Mouse (Mus musculus): ENCODE results near the gene Tle3. TPM values are rescaled to one million over a fixed set of nuclear protein-coding genes. Genes with fewer than 3 reads are reported as not detected.

The Tle3 gene
- polyA plus RNA-seq, 1 experiment = 47.2 TPM

GRCm38 (mm10) chr9:61421626-61422025 is 49.5 kb downstream of the Tle3 start:
- H3K27ac ChIP-seq (ENCODE audit: insufficient read depth, low read depth, low read length) = no peak overlapping the region
- no peak for DNase-seq

DNA sequence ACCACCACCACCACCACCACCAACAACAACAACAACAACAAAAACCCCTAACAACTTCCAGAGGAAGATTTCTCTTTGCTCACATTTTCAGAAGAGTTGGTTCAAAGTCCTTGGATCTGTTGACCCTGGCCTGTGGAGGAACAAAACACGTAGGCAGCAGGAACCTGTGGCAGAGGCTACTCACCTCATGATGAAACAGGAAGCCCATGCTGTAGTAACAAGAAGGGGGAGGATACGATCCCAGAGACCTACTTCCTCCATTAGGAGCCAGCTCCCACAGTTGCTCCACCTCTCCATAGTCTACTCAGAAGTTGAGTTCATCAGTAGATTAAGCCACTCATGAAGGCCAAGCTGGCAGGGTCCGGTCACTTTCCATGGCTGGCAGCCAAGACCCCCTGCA is 52.1 kb downstream of the Tle3 start:
- no peak for TF ChIP-seq POLR2A (IDR thresholded peaks at IDR 0.05; ENCODE audit: low read depth, low read length)
- TF ChIP-seq CTCF (conservative IDR thresholded peaks at IDR 0.05; ENCODE audit: insufficient read depth, insufficient read length, low read depth, low read length) = no peak
- Histone ChIP-seq H3K4me3 (ENCODE audit: insufficient read depth, low read depth, low read length) (no peak overlapping the region), H3K36me3 (ENCODE audit: control insufficient read depth, insufficient read depth, low read length) (no peaks in the 10 kb centered on the region), H3K27me3 (replicated peaks; ENCODE audit: control insufficient read depth, insufficient read depth, low read length) (no peaks in the 10 kb centered on the region), H3K27ac (ENCODE audit: insufficient read depth, low read depth, low read length) (no peak overlapping the region), H3K4me1 (ENCODE audit: control insufficient read depth, insufficient read depth, low read length) (no peaks in the 10 kb centered on the region)
- WGBS = 68% methylated on average over 3 of the region's 3 CpGs
- DNase-seq = no peak

More at GRCm38 (mm10) chr9:61421626-61422025, 49.5 kb downstream of the Tle3 start:
- H3K27me3 ChIP-seq (replicated peaks; ENCODE audit: control insufficient read depth, insufficient read depth, low read length) = no peaks in the 10 kb centered on the region
- 77% methylated on average over 3 of the region's 3 CpGs for WGBS
- no peak for TF ChIP-seq CTCF (conservative IDR thresholded peaks at IDR 0.05; ENCODE audit: insufficient read depth, insufficient read length, low read depth, low read length)
- no peak for TF ChIP-seq POLR2A (IDR thresholded peaks at IDR 0.05; ENCODE audit: low read depth, low read length)
- H3K4me1 ChIP-seq (ENCODE audit: control insufficient read depth, insufficient read depth, low read length) = no peaks in the 10 kb centered on the region
- no peak overlapping the region for H3K4me3 ChIP-seq (ENCODE audit: insufficient read depth, low read depth, low read length)
- H3K36me3 ChIP-seq (ENCODE audit: control insufficient read depth, insufficient read depth, low read length) = peaks cover 4% of the 10 kb centered on the region; the same call in 1 of the 2 replicates

- WGBS = 83% methylated on average over 7 of the region's 7 CpGs
Measured at GRCm38 (mm10) chr9:61426493-61426892, 54.3 kb downstream of the Tle3 start.

DNA sequence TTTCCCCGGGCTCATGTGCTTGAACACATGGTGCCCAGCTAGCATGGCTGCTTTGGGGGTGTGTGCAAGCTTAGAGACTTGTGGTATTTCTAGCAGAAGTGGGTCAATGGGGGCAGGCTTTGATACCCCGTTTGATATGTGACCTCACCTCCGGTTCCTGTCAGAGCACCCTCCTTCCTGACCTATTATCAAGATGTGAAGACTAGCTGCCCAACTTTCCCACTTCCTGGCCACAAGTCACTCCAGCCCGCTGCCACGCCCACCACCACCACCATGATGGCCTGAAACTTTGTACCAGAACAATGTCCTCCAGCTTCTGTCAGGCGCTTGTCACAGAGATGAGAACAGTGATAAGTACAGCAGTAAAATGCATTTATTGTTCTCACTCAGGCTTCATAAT is 54.9 kb downstream of the Tle3 start:
- H3K36me3 ChIP-seq (ENCODE audit: control insufficient read depth, insufficient read depth, low read length) = no peaks in the 10 kb centered on the region
- H3K27ac ChIP-seq (ENCODE audit: insufficient read depth, low read depth, low read length) = no peak overlapping the region
- no peak for DNase-seq
- WGBS = 78% methylated on average over 6 of the region's 6 CpGs
- TF ChIP-seq CTCF (conservative IDR thresholded peaks at IDR 0.05; ENCODE audit: insufficient read depth, insufficient read length, low read depth, low read length) (no peak), POLR2A (IDR thresholded peaks at IDR 0.05; ENCODE audit: low read depth, low read length) (no peak)
- H3K4me3 ChIP-seq (ENCODE audit: insufficient read depth, low read depth, low read length) = no peak overlapping the region
- no peaks in the 10 kb centered on the region for H3K27me3 ChIP-seq (replicated peaks; ENCODE audit: control insufficient read depth, insufficient read depth, low read length)
- H3K4me1 ChIP-seq (ENCODE audit: control insufficient read depth, insufficient read depth, low read length) = no peaks in the 10 kb centered on the region

More at GRCm38 (mm10) chr9:61426493-61426892, 54.3 kb downstream of the Tle3 start:
- no peak for DNase-seq
- Histone ChIP-seq H3K27me3 (replicated peaks; ENCODE audit: control insufficient read depth, insufficient read depth, low read length) (no peaks in the 10 kb centered on the region), H3K36me3 (ENCODE audit: control insufficient read depth, insufficient read depth, low read length) (no peaks in the 10 kb centered on the region), H3K4me3 (ENCODE audit: insufficient read depth, low read depth, low read length) (no peak overlapping the region), H3K27ac (ENCODE audit: insufficient read depth, low read depth, low read length) (no peak overlapping the region), H3K4me1 (ENCODE audit: control insufficient read depth, insufficient read depth, low read length) (no peaks in the 10 kb centered on the region)
- TF ChIP-seq CTCF (conservative IDR thresholded peaks at IDR 0.05; ENCODE audit: insufficient read depth, insufficient read length, low read depth, low read length) (no peak), POLR2A (IDR thresholded peaks at IDR 0.05; ENCODE audit: low read depth, low read length) (no peak)

DNA sequence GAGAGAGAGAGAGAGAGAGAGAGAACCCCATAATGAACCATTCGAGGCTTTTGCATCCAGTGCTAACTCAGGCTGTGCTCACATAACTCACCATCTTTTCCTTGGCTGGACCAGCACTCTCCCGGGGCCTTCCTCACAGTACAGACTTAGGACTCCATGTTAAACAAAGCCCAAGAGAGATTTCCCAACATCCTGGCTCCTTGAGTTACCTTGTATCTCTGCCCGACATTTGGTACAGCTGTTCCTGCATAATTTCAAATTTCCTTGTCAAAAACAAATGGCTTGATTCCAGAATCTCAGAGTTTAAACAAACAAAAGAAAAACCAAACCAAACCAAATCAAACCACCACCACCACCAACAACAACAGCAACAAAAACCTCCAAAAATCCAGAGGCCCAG is 55.7 kb downstream of the Tle3 start:
- Histone ChIP-seq H3K4me1 (ENCODE audit: control insufficient read depth, insufficient read depth, low read length) (no peaks in the 10 kb centered on the region), H3K4me3 (ENCODE audit: insufficient read depth, low read depth, low read length) (no peak overlapping the region), H3K36me3 (ENCODE audit: control insufficient read depth, insufficient read depth, low read length) (no peaks in the 10 kb centered on the region), H3K27ac (ENCODE audit: insufficient read depth, low read depth, low read length) (no peak overlapping the region), H3K27me3 (replicated peaks; ENCODE audit: control insufficient read depth, insufficient read depth, low read length) (no peaks in the 10 kb centered on the region)
- TF ChIP-seq CTCF (conservative IDR thresholded peaks at IDR 0.05; ENCODE audit: insufficient read depth, insufficient read length, low read depth, low read length) = no peak
- no peak for TF ChIP-seq POLR2A (IDR thresholded peaks at IDR 0.05; ENCODE audit: low read depth, low read length)
- no peak for DNase-seq
- WGBS = 83% methylated on average over 3 of the region's 3 CpGs

- TF ChIP-seq CTCF (conservative IDR thresholded peaks at IDR 0.05; ENCODE audit: insufficient read depth, insufficient read length, low read depth, low read length) (no peak), POLR2A (IDR thresholded peaks at IDR 0.05; ENCODE audit: low read depth, low read length) (no peak)
- Histone ChIP-seq H3K4me3 (ENCODE audit: insufficient read depth, low read depth, low read length) (no peak overlapping the region), H3K27me3 (replicated peaks; ENCODE audit: control insufficient read depth, insufficient read depth, low read length) (no peaks in the 10 kb centered on the region), H3K36me3 (ENCODE audit: control insufficient read depth, insufficient read depth, low read length) (no peaks in the 10 kb centered on the region), H3K27ac (ENCODE audit: insufficient read depth, low read depth, low read length) (no peak overlapping the region), H3K4me1 (ENCODE audit: control insufficient read depth, insufficient read depth, low read length) (no peaks in the 10 kb centered on the region)
- 94% methylated on average over 4 of the region's 4 CpGs for WGBS
- DNase-seq = no peak
Measured at GRCm38 (mm10) chr9:61431830-61432229, 59.7 kb downstream of the Tle3 start.

- 90% methylated on average over 2 of the region's 2 CpGs for WGBS
- no peak overlapping the region for H3K4me3 ChIP-seq (ENCODE audit: insufficient read depth, low read depth, low read length)
- H3K27me3 ChIP-seq (replicated peaks; ENCODE audit: control insufficient read depth, insufficient read depth, low read length) = no peaks in the 10 kb centered on the region
- no peak for TF ChIP-seq POLR2A (IDR thresholded peaks at IDR 0.05; ENCODE audit: low read depth, low read length)
- TF ChIP-seq CTCF (conservative IDR thresholded peaks at IDR 0.05; ENCODE audit: insufficient read depth, insufficient read length, low read depth, low read length) = no peak
- no peaks in the 10 kb centered on the region for H3K4me1 ChIP-seq (ENCODE audit: control insufficient read depth, insufficient read depth, low read length)
- no peak overlapping the region for H3K27ac ChIP-seq (ENCODE audit: insufficient read depth, low read depth, low read length)
- no peak for DNase-seq
- H3K36me3 ChIP-seq (ENCODE audit: control insufficient read depth, insufficient read depth, low read length) = no peaks in the 10 kb centered on the region
Measured at GRCm38 (mm10) chr9:61433206-61433605, 61.0 kb downstream of the Tle3 start.
